Mouse (Mus musculus) neural tube, embryonic 12.5 days (tissue): Measurements from ENCODE around the gene Gpbp1. TPM values are rescaled to one million over a fixed set of nuclear protein-coding genes. Genes with fewer than 3 reads are reported as not detected.

Experiments used
- ATAC-seq: fragments of 200-750 bp; cut with Nextera tagmentation; 2 replicates; pipeline ENCODE4 v1.8.0; 2017; ENCODE audit warnings: low read depth, mild to moderate bottlenecking, moderate TSS enrichment, moderate library complexity; ENCODE audit not compliant: low FRiP score
- H3K27ac ChIP-seq: fragments of 300-500 bp; sonication (generic); 2 replicates; pipeline ENCODE4 v1.5.1; 2016
- H3K27me3 ChIP-seq: fragments of 300-500 bp; sonication (generic); replicated peaks from 2 replicates; pipeline ENCODE4 v1.6.1; 2016; ENCODE audit warnings: mild to moderate bottlenecking
- H3K36me3 ChIP-seq: fragments of 300-500 bp; sonication (generic); 2 replicates; pipeline ENCODE4 v1.6.1; 2016; ENCODE audit warnings: mild to moderate bottlenecking
- H3K4me1 ChIP-seq: fragments of 300-500 bp; sonication (generic); 2 replicates; pipeline ENCODE4 v1.6.1; 2016
- H3K4me2 ChIP-seq: fragments of 300-500 bp; sonication (generic); replicated peaks from 2 replicates; pipeline ENCODE4 v1.6.1; 2016; ENCODE audit warnings: mild to moderate bottlenecking
- H3K4me3 ChIP-seq: fragments of 300-500 bp; sonication (generic); 2 replicates; pipeline ENCODE4 v1.5.1; 2016
- H3K9ac ChIP-seq: fragments of 300-500 bp; sonication (generic); 2 replicates; pipeline ENCODE4 v1.6.1; 2016; ENCODE audit warnings: mild to moderate bottlenecking
- H3K9me3 ChIP-seq: fragments of 300-500 bp; sonication (generic); 2 replicates; pipeline ENCODE4 v1.6.1; 2016; ENCODE audit warnings: mild to moderate bottlenecking
- WGBS: fragments of 180-500 bp; shearing (Covaris S2); methylation state at CpG from one replicate; pipeline ENCODE4 v1.1.7; 2016; 5-methylcytosine and 5-hydroxymethylcytosine counted together
- polyA plus RNA-seq: library from polyadenylated mRNA; unstranded; fragments of >200 nt; fragmentation: Nextera tagmentation; extraction: Ambion mirVana; gene quantifications from 2 replicates; pipeline ENCODE4 v1.2.1, GENCODE M21; 2016

Gpbp1 gene
- polyA plus RNA-seq, 1 experiment from 2014 or later, result 119 TPM

- Histone ChIP-seq H3K27me3 (no peaks in the 10 kb centered on the region), H3K27ac (no peak overlapping the region), H3K4me2 (no peak overlapping the region), H3K36me3 (peaks cover 5% of the 10 kb centered on the region; the same call in 1 of the 2 replicates), H3K9me3 (no peaks in the 10 kb centered on the region), H3K4me3 (no peak overlapping the region), H3K4me1 (no peaks in the 10 kb centered on the region), H3K9ac (no peak overlapping the region)
- no peak for ATAC-seq
Measured at GRCm38 (mm10) chr13:111444325-111444724, 45.6 kb downstream of the Gpbp1 start.

GRCm38 (mm10) chr13:111431174-111431573 lies 58.7 kb downstream of the Gpbp1 start:
- Histone ChIP-seq H3K4me3 (no peak overlapping the region), H3K9me3 (no peaks in the 10 kb centered on the region), H3K4me1 (no peaks in the 10 kb centered on the region), H3K9ac (no peak overlapping the region), H3K27ac (no peak overlapping the region), H3K27me3 (no peaks in the 10 kb centered on the region), H3K4me2 (no peak overlapping the region), H3K36me3 (peaks cover 19% of the 10 kb centered on the region)
- 81% methylated on average over 1 of the region's 1 CpGs for WGBS
- ATAC-seq, result no peak

DNA sequence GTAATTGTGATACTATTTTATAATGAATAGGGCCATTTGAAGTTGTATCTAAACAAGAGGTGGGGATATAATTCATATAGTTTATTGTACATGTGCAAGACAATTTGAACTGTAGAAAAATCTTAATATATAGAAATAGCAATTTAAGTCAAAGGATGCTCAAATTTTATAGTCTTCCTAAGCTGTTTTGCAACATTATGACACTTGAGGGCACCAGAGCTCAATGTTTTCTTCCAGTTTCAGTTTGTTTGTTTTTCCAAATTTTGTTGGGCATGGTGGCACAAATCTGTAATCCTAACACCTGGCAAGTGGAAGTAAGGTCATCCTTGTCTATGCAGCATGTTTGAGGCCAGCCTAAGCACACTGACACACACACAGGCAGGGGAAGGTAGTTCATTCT lies 68.6 kb downstream of the Gpbp1 start:
- Histone ChIP-seq H3K9ac (no peak overlapping the region), H3K9me3 (no peaks in the 10 kb centered on the region), H3K4me2 (no peak overlapping the region), H3K27me3 (no peaks in the 10 kb centered on the region), H3K4me3 (no peak overlapping the region), H3K36me3 (peaks cover 7% of the 10 kb centered on the region; the same call in 1 of the 2 replicates), H3K4me1 (no peaks in the 10 kb centered on the region), H3K27ac (no peak overlapping the region)
- no peak for ATAC-seq

DNA sequence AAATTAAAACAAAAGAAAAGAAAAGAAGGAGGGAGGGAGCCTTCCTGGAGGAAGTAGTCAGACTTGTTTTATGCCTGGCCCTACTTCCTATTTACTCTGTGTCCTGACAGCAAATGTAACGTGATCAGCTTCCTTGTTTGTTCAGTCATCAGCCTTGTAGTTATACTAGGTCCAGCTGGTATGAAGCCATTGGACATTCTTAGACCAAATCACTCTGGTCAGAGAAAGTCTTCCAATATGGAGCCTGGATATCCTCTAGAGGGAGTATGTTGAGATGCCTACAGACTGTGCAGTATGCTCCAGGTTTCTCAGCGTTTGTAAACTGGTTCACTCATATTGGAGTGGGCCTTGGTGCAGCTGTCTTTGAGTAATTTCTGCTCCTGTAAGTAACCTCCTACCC lies 71.8 kb downstream of the Gpbp1 start:
- Histone ChIP-seq H3K4me3 (no peak overlapping the region), H3K27ac (no peak overlapping the region), H3K36me3 (peaks cover 3% of the 10 kb centered on the region; the same call in 1 of the 2 replicates), H3K4me2 (no peak overlapping the region), H3K9ac (no peak overlapping the region), H3K9me3 (no peaks in the 10 kb centered on the region), H3K4me1 (no peaks in the 10 kb centered on the region), H3K27me3 (no peaks in the 10 kb centered on the region)
- 66% methylated on average over 2 of the region's 2 CpGs for WGBS
- no peak for ATAC-seq

- no peaks in the 10 kb centered on the region for H3K4me1 ChIP-seq
- H3K27me3 ChIP-seq, result no peaks in the 10 kb centered on the region
- WGBS, result 42% methylated on average over 4 of the region's 4 CpGs
- ATAC-seq, result no peak
- H3K4me3 ChIP-seq, result no peak overlapping the region
- H3K9ac ChIP-seq, result no peak overlapping the region
- H3K4me2 ChIP-seq, result no peak overlapping the region
- no peaks in the 10 kb centered on the region for H3K36me3 ChIP-seq
- no peaks in the 10 kb centered on the region for H3K9me3 ChIP-seq
- no peak overlapping the region for H3K27ac ChIP-seq
Measured at GRCm38 (mm10) chr13:111413156-111413555, 76.8 kb downstream of the Gpbp1 start.

- Histone ChIP-seq H3K4me2 (no peak overlapping the region), H3K27ac (no peak overlapping the region), H3K9ac (no peak overlapping the region), H3K9me3 (no peaks in the 10 kb centered on the region), H3K4me1 (no peaks in the 10 kb centered on the region), H3K36me3 (no peaks in the 10 kb centered on the region), H3K27me3 (no peaks in the 10 kb centered on the region), H3K4me3 (no peak overlapping the region)
- ATAC-seq, result no peak
- 4% methylated on average over 7 of the region's 7 CpGs for WGBS
Measured at GRCm38 (mm10) chr13:111410831-111411230, 79.1 kb downstream of the Gpbp1 start.

- no peaks in the 10 kb centered on the region for H3K36me3 ChIP-seq
- ATAC-seq, result no peak
- no peaks in the 10 kb centered on the region for H3K27me3 ChIP-seq
- no peak overlapping the region for H3K4me3 ChIP-seq
- no peak overlapping the region for H3K27ac ChIP-seq
- no peak overlapping the region for H3K4me2 ChIP-seq
- no peaks in the 10 kb centered on the region for H3K9me3 ChIP-seq
- no peaks in the 10 kb centered on the region for H3K4me1 ChIP-seq
- 68% methylated on average over 9 of the region's 9 CpGs for WGBS
- H3K9ac ChIP-seq, result no peak overlapping the region
Measured at GRCm38 (mm10) chr13:111406859-111407389, 83.0 kb downstream of the Gpbp1 start.

- H3K36me3 ChIP-seq, result no peaks in the 10 kb centered on the region
- no peak overlapping the region for H3K4me2 ChIP-seq
- H3K27ac ChIP-seq, result no peak overlapping the region
- H3K4me3 ChIP-seq, result no peak overlapping the region
- no peaks in the 10 kb centered on the region for H3K4me1 ChIP-seq
- H3K9me3 ChIP-seq, result no peaks in the 10 kb centered on the region
- ATAC-seq, result no peak
- WGBS, result 87% methylated on average over 3 of the region's 3 CpGs
- H3K27me3 ChIP-seq, result no peaks in the 10 kb centered on the region
- no peak overlapping the region for H3K9ac ChIP-seq
Measured at GRCm38 (mm10) chr13:111405956-111406355, 84.0 kb downstream of the Gpbp1 start.

DNA sequence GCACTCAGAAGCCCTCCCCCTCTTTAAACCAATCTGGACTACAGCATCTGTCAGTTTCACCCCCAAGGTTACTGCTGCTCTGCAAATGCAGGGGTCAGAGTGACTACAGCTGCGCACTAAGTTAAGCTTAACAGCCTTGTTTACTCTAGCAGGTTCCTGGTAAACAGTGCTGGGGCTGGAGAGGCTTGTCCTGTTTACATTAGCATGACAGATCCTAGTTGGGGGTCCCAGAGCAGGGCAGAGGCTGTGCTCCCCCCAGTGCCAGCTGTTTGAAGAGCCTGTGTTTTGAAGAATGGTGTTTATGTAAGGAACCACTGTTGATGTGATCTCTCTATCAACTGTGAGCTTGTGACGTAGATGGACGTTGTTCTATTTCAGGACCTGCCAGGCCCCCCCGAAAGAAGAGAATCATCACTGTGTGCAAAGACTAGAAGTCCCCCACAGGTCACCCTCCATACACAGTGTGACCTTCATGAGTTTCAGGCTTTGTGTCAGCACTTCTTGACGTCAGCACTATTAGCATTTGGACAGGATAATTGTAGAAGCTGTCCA lies 92.2 kb downstream of the Gpbp1 start:
- no peaks in the 10 kb centered on the region for H3K27me3 ChIP-seq
- peaks cover 4% of the 10 kb centered on the region for H3K4me1 ChIP-seq
- WGBS, result 40% methylated on average over 5 of the region's 5 CpGs
- H3K27ac ChIP-seq, result no peak overlapping the region
- no peak overlapping the region for H3K9ac ChIP-seq
- H3K4me3 ChIP-seq, result no peak overlapping the region
- H3K4me2 ChIP-seq, result no peak overlapping the region
- H3K9me3 ChIP-seq, result no peaks in the 10 kb centered on the region
- H3K36me3 ChIP-seq, result no peaks in the 10 kb centered on the region
- ATAC-seq, result no peak

DNA sequence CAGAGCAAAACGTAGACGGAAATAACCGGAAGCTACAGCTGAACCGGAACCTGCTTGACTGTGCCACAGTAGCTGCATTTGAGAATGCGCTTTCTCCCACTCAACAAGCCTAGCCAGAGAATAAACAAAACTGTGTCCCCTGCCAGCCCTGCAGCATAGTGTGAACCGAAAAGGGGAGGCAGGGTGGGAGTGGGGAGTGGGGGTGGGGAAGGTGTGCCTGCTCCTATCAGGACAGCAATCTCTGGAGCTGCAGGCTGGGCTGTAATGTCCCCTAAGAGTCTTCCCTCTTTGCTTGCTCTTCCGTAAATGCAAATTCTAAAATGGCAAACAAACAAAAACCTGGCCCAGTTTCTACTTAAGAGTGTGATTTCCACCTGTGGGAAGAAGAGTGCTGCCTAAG lies 92.8 kb downstream of the Gpbp1 start:
- H3K4me1 ChIP-seq, result peaks cover 4% of the 10 kb centered on the region
- no peaks in the 10 kb centered on the region for H3K36me3 ChIP-seq
- H3K9me3 ChIP-seq, result no peaks in the 10 kb centered on the region
- H3K27me3 ChIP-seq, result no peaks in the 10 kb centered on the region
- H3K27ac ChIP-seq, result no peak overlapping the region
- no peak overlapping the region for H3K4me2 ChIP-seq
- no peak overlapping the region for H3K4me3 ChIP-seq
- WGBS, result 66% methylated on average over 7 of the region's 7 CpGs
- no peak overlapping the region for H3K9ac ChIP-seq
- no peak for ATAC-seq

GRCm38 (mm10) chr13:111395528-111395927 lies 94.4 kb downstream of the Gpbp1 start:
- ATAC-seq, result no peak

GRCm38 (mm10) chr13:111394904-111395303 lies 95.0 kb downstream of the Gpbp1 start:
- no peaks in the 10 kb centered on the region for H3K27me3 ChIP-seq
- H3K9ac ChIP-seq, result no peak overlapping the region
- 70% methylated on average over 4 of the region's 4 CpGs for WGBS

More at GRCm38 (mm10) chr13:111395528-111395927, 94.4 kb downstream of the Gpbp1 start:
- Histone ChIP-seq H3K4me3 (no peak overlapping the region), H3K4me1 (peaks cover 4% of the 10 kb centered on the region), H3K9me3 (no peaks in the 10 kb centered on the region), H3K4me2 (no peak overlapping the region), H3K9ac (no peak overlapping the region), H3K27me3 (no peaks in the 10 kb centered on the region), H3K27ac (no peak overlapping the region), H3K36me3 (no peaks in the 10 kb centered on the region)
- 90% methylated on average over 7 of the region's 7 CpGs for WGBS

DNA sequence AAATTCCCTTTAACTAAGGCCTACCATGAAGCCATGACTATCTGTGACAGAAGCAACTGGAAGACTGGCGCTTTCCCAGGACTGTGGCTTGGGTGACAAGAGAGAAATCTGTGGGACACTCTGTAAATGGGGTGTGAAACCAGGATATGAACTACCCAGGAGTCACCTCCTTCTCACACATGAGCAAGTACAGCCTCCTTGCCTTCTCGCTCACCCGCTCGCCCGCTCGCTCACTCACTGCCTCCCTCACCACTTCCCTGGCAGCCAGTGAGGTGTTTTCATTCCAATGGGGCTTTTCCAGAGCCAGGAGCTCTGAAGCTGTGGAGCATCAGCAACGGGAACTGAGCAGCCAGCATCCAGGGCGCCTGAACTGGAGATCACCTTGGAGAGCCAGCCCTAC lies 95.6 kb downstream of the Gpbp1 start:
- no peaks in the 10 kb centered on the region for H3K9me3 ChIP-seq
- no peaks in the 10 kb centered on the region for H3K27me3 ChIP-seq
- H3K36me3 ChIP-seq, result no peaks in the 10 kb centered on the region
- H3K4me2 ChIP-seq, result no peak overlapping the region
- H3K4me1 ChIP-seq, result peaks cover 4% of the 10 kb centered on the region
- no peak overlapping the region for H3K9ac ChIP-seq
- no peak for ATAC-seq
- H3K4me3 ChIP-seq, result no peak overlapping the region
- 86% methylated on average over 8 of the region's 8 CpGs for WGBS
- H3K27ac ChIP-seq, result no peak overlapping the region

More at GRCm38 (mm10) chr13:111394904-111395303, 95.0 kb downstream of the Gpbp1 start:
- H3K4me3 ChIP-seq, result no peak overlapping the region
- peaks cover 4% of the 10 kb centered on the region for H3K4me1 ChIP-seq
- H3K9me3 ChIP-seq, result no peaks in the 10 kb centered on the region
- no peak overlapping the region for H3K4me2 ChIP-seq
- H3K36me3 ChIP-seq, result no peaks in the 10 kb centered on the region
- ATAC-seq, result no peak
- H3K27ac ChIP-seq, result no peak overlapping the region
